In genomic region chr4:32195945-32196921, GRCm38 (mm10) we compare ENCODE assay signal across 8 mouse cellular contexts.
DNase-seq lines count a peak whose midpoint lies in the region.

No protein-coding gene starts in this region.

- DNase-seq in cerebellum, adult 9-11 months = peak; percentile 13
- no peak for DNase-seq in cerebellum, adult 9-10 months
- peak; percentile 63 for DNase-seq in embryo, embryonic 10.5 days (ENCODE audit: low spot score)
- peak; percentile 56 to 78 for DNase-seq in heart, adult 9 months (ENCODE audit: low spot score in 2 of 2)
- peak; percentile 32 to 37 for DNase-seq in kidney, adult 8-10 months
- DNase-seq in mesoderm, embryonic 11.5 days (ENCODE audit: low read depth, low spot score) = peak; percentile 60
- peak; percentile 66 for DNase-seq in yolk sac, embryonic 10.5 days (ENCODE audit: low spot score)
- DNase-seq in natural killer cell, adult 2 months (ENCODE audit: low spot score in 2 of 2) = no peak

Comparison
In these comparisons a context has a peak if more than half of its experiments do, and no peak if none do; other contexts are left out.
1. DNase-seq: peak in cerebellum, adult 9-11 months (single experiment), embryo, embryonic 10.5 days (single experiment), heart, adult 9 months (2 of 2), kidney, adult 8-10 months (2 of 2), mesoderm, embryonic 11.5 days (single experiment) and yolk sac, embryonic 10.5 days (single experiment); none in cerebellum, adult 9-10 months (single experiment) and natural killer cell, adult 2 months (0 of 2).